Mouse (Mus musculus): Measurements from ENCODE around the gene Rnd2. TPM values are rescaled to one million over a fixed set of nuclear protein-coding genes. Genes with fewer than 3 reads are reported as not detected.
"Not testable (repeated sequence)": the region's sequence is repeated elsewhere in the genome, so short reads cannot be mapped to it uniquely, and the experiment has no call there.

Gene Rnd2
- polyA plus RNA-seq, 1 experiment: 1.0 TPM

GRCm38 (mm10) chr11:101460321-101460720 is 4.5 kb upstream of the Rnd2 start:
- H3K27ac ChIP-seq (ENCODE audit: control insufficient read depth, insufficient read depth, low read depth, low read length, poor library complexity): no peak overlapping the region
- WGBS: 87% methylated on average over 15 of the region's 15 CpGs
- peaks cover 1% of the 10 kb centered on the region; the same call in 1 of the 2 replicates for H3K4me1 ChIP-seq (ENCODE audit: control insufficient read depth, insufficient read depth, low read length)
- TF ChIP-seq POLR2A (IDR thresholded peaks at IDR 0.05; ENCODE audit: borderline replicate concordance, control insufficient read depth, low read depth, low read length) (no peak), CTCF (IDR thresholded peaks at IDR 0.05; ENCODE audit: control insufficient read depth, insufficient read depth, low read length) (no peak)
- no peak overlapping the region for H3K4me3 ChIP-seq (replicated peaks; ENCODE audit: control insufficient read depth, low read depth, low read length)

GRCm38 (mm10) chr11:101462141-101462540 is 2.7 kb upstream of the Rnd2 start:
- Histone ChIP-seq H3K27ac (ENCODE audit: control insufficient read depth, insufficient read depth, low read depth, low read length, poor library complexity) (no peak overlapping the region), H3K4me1 (ENCODE audit: control insufficient read depth, insufficient read depth, low read length) (peaks cover 4% of the 10 kb centered on the region), H3K4me3 (replicated peaks; ENCODE audit: control insufficient read depth, low read depth, low read length) (no peak overlapping the region)
- TF ChIP-seq POLR2A (IDR thresholded peaks at IDR 0.05; ENCODE audit: borderline replicate concordance, control insufficient read depth, low read depth, low read length) (0 out of 2 replicates have a peak, but pooled peaks have one; percentile 3), CTCF (IDR thresholded peaks at IDR 0.05; ENCODE audit: control insufficient read depth, insufficient read depth, low read length) (no peak)
- 86% methylated on average over 14 of the region's 14 CpGs for WGBS

- TF ChIP-seq POLR2A (IDR thresholded peaks at IDR 0.05; ENCODE audit: borderline replicate concordance, control insufficient read depth, low read depth, low read length): no peak
- no peak for TF ChIP-seq CTCF (IDR thresholded peaks at IDR 0.05; ENCODE audit: control insufficient read depth, insufficient read depth, low read length)
- H3K27ac ChIP-seq (ENCODE audit: control insufficient read depth, insufficient read depth, low read depth, low read length, poor library complexity): no peak overlapping the region
- no peak overlapping the region for H3K4me3 ChIP-seq (replicated peaks; ENCODE audit: control insufficient read depth, low read depth, low read length)
- H3K4me1 ChIP-seq (ENCODE audit: control insufficient read depth, insufficient read depth, low read length): peaks cover 4% of the 10 kb centered on the region
- WGBS: 15% methylated on average over 13 of the region's 13 CpGs
These were observed 2.0 kb upstream of the Rnd2 start for GRCm38 (mm10) chr11:101462583-101463440.

GRCm38 (mm10) chr11:101465101-101465868 is 486 bp downstream of the Rnd2 start:
- H3K27ac ChIP-seq (ENCODE audit: control insufficient read depth, insufficient read depth, low read depth, low read length, poor library complexity): peak overlapping the region; percentile 58
- no peak for TF ChIP-seq POLR2A (IDR thresholded peaks at IDR 0.05; ENCODE audit: borderline replicate concordance, control insufficient read depth, low read depth, low read length)
- TF ChIP-seq CTCF (IDR thresholded peaks at IDR 0.05; ENCODE audit: control insufficient read depth, insufficient read depth, low read length): no peak
- H3K4me1 ChIP-seq (ENCODE audit: control insufficient read depth, insufficient read depth, low read length): peaks cover 4% of the 10 kb centered on the region
- 1% methylated on average over 51 of the region's 51 CpGs for WGBS
- peak overlapping the region; percentile 96 for H3K4me3 ChIP-seq (replicated peaks; ENCODE audit: control insufficient read depth, low read depth, low read length)

GRCm38 (mm10) chr11:101465869-101466551 is 1.2 kb downstream of the Rnd2 start, which contains the start of gene Vat1:
Gene Vat1 (minus strand): TSS chr11:101466230.
- Histone ChIP-seq H3K27ac (ENCODE audit: control insufficient read depth, insufficient read depth, low read depth, low read length, poor library complexity) (peak within 1 kb of the TSS; percentile 58), H3K4me3 (replicated peaks; ENCODE audit: control insufficient read depth, low read depth, low read length) (peak within 1 kb of the TSS; percentile 96), H3K4me1 (ENCODE audit: control insufficient read depth, insufficient read depth, low read length) (peaks cover 4% of the 10 kb centered on the region)
- under 1% methylated on average over 60 of the region's 60 CpGs for WGBS
- no peak for TF ChIP-seq CTCF (IDR thresholded peaks at IDR 0.05; ENCODE audit: control insufficient read depth, insufficient read depth, low read length)
- TF ChIP-seq POLR2A (IDR thresholded peaks at IDR 0.05; ENCODE audit: borderline replicate concordance, control insufficient read depth, low read depth, low read length): 0 out of 2 replicates have a peak, but pooled peaks have one; percentile 15

- WGBS: 46% methylated on average over 5 of the region's 5 CpGs
- H3K27ac ChIP-seq (ENCODE audit: control insufficient read depth, insufficient read depth, low read depth, low read length, poor library complexity); H3K4me1 ChIP-seq (ENCODE audit: control insufficient read depth, insufficient read depth, low read length); H3K4me3 ChIP-seq (replicated peaks; ENCODE audit: control insufficient read depth, low read depth, low read length): not testable (repeated sequence)
These were observed 1.8 kb downstream of the Rnd2 start for GRCm38 (mm10) chr11:101466552-101466950.

- H3K27ac ChIP-seq (ENCODE audit: control insufficient read depth, insufficient read depth, low read depth, low read length, poor library complexity): no peak overlapping the region
- peaks cover 4% of the 10 kb centered on the region for H3K4me1 ChIP-seq (ENCODE audit: control insufficient read depth, insufficient read depth, low read length)
- peak overlapping the region; percentile 69 for H3K4me3 ChIP-seq (replicated peaks; ENCODE audit: control insufficient read depth, low read depth, low read length)
- under 1% methylated on average over 54 of the region's 54 CpGs for WGBS
- TF ChIP-seq POLR2A (IDR thresholded peaks at IDR 0.05; ENCODE audit: borderline replicate concordance, control insufficient read depth, low read depth, low read length): no peak
- TF ChIP-seq CTCF (IDR thresholded peaks at IDR 0.05; ENCODE audit: control insufficient read depth, insufficient read depth, low read length): no peak
These were observed 2.9 kb downstream of the Rnd2 start for GRCm38 (mm10) chr11:101467477-101468262.

Data from bone marrow, adult 2 months (tissue).